Mouse (Mus musculus) stomach, postnatal 0 days (tissue): ENCODE results near the gene Itfg1.

ENCODE experiments used
- CTCF ChIP-seq: IDR thresholded peaks from 2 replicates; pipeline ENCODE4 v1.5.1; 2016; ENCODE audit warnings: antibody characterized with exemption, low read depth, mild to moderate bottlenecking, moderate library complexity
- EP300 ChIP-seq: optimal IDR thresholded peaks from 2 replicates; pipeline ENCODE3; 2016; ENCODE audit warnings: antibody characterized with exemption

- TF ChIP-seq CTCF: no peak
- no peak for TF ChIP-seq EP300
Measured at GRCm38 (mm10) chr8:85783871-85784270, 56.9 kb downstream of the Itfg1 start.
